Mouse (Mus musculus) heart, adult 2 months (tissue): Measurements from ENCODE around the gene Foxe3.
"Not testable (repeated sequence)": the region's sequence is repeated elsewhere in the genome, so short reads cannot be mapped to it uniquely, and the experiment has no call there.

Experiments used
- CTCF ChIP-seq: fragments of 200-600 bp; IDR thresholded peaks from 2 replicates; pipeline ENCODE4 v1.8.1; 2022; ENCODE audit warnings: antibody characterized with exemption, mild to moderate bottlenecking, moderate library complexity
- POLR2A ChIP-seq: fragments of 200-500 bp; IDR thresholded peaks from 2 replicates; pipeline ENCODE4 v1.6.1; 2011; ENCODE audit warnings: mild to moderate bottlenecking, low read depth, low read length, control low read depth; ENCODE audit not compliant: insufficient read depth

DNA sequence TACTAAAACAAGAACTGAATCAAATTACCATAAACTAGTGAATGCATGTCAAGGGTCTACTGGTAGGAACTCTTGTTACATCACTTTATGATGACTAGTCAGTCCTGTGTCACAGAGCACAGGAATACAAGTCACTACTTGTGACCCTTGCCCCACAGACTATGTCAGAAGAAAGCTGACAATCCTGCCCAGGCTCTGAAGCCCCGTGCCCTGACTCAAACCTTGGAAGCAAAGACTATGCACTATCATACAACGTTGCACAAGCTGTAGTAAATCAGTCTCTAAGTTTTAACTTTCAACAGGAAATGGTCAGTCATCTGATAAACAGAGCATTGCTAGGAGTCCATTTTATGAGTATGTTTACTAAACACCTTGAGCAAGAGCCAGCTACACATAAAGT is 35.1 kb upstream of the Foxe3 start:
- not testable (repeated sequence) for TF ChIP-seq POLR2A, CTCF
